Mouse (Mus musculus) adrenal gland, adult (tissue): Measurements from ENCODE around the gene Actr10.
A peak's percentile ranks its signal among the peaks of the same experiment; 100 is the strongest.

Experiments
- DNase-seq, 2 experiments: peaks; one replicate each; pipeline ENCODE4 v3.0.0; 2022 to 2023; ENCODE audit warnings: low spot score in 1 of 2; ENCODE audit not compliant: inconsistent age in 2 of 2

Gene Actr10

GRCm38 (mm10) chr12:70937571-70938384 lies at the start of gene Actr10:
Actr10 (plus strand) TSS chr12:70937857.
- DNase-seq: peak; percentile 94 to 97

- DNase-seq: no peak
These were observed 47.3 kb upstream of the Actr10 start for GRCm38 (mm10) chr12:70890405-70890804.

GRCm38 (mm10) chr12:70890874-70891470 lies 46.7 kb upstream of the Actr10 start:
- no peak for DNase-seq

- DNase-seq: no peak
These were observed 42.4 kb upstream of the Actr10 start for GRCm38 (mm10) chr12:70895275-70895674.

GRCm38 (mm10) chr12:70896068-70896467 lies 41.6 kb upstream of the Actr10 start:
- DNase-seq: no peak

GRCm38 (mm10) chr12:70897434-70897833 lies 40.2 kb upstream of the Actr10 start:
- no peak for DNase-seq

- DNase-seq: no peak
These were observed 39.2 kb upstream of the Actr10 start for GRCm38 (mm10) chr12:70898450-70898849.

GRCm38 (mm10) chr12:70904471-70904870 lies 33.2 kb upstream of the Actr10 start:
- peak in 1 of 2 experiments; percentile 2 for DNase-seq

- peak in 1 of 2 experiments; percentile 22 for DNase-seq
These were observed 30.8 kb upstream of the Actr10 start for GRCm38 (mm10) chr12:70906867-70907266.

GRCm38 (mm10) chr12:70907651-70908050 lies 30.0 kb upstream of the Actr10 start:
- DNase-seq: no peak

- peak in 1 of 2 experiments; percentile 18 for DNase-seq
These were observed 29.6 kb upstream of the Actr10 start for GRCm38 (mm10) chr12:70908076-70908475.

- DNase-seq: peak; percentile 80 to 95
These were observed 27.4 kb upstream of the Actr10 start for GRCm38 (mm10) chr12:70910241-70910720.

- DNase-seq: peak; percentile 86 to 95
These were observed 26.6 kb upstream of the Actr10 start for GRCm38 (mm10) chr12:70911029-70911428.

- DNase-seq: peak in 1 of 2 experiments; percentile 22
These were observed 25.8 kb upstream of the Actr10 start for GRCm38 (mm10) chr12:70911676-70912379.

GRCm38 (mm10) chr12:70913429-70913828 lies 24.2 kb upstream of the Actr10 start:
- peak; percentile 71 to 90 for DNase-seq

- DNase-seq: peak; percentile 30 to 78
These were observed 23.3 kb upstream of the Actr10 start for GRCm38 (mm10) chr12:70914387-70914786.

- no peak for DNase-seq
These were observed 7.9 kb upstream of the Actr10 start for GRCm38 (mm10) chr12:70929781-70930180.

- DNase-seq: peak in 1 of 2 experiments; percentile 33
These were observed 507 bp upstream of the Actr10 start for GRCm38 (mm10) chr12:70937150-70937549.

- no peak for DNase-seq
These were observed 3.1 kb downstream of the Actr10 start for GRCm38 (mm10) chr12:70940806-70941205.

GRCm38 (mm10) chr12:70944181-70944580 lies 6.5 kb downstream of the Actr10 start:
- no peak for DNase-seq

GRCm38 (mm10) chr12:70946585-70947256 lies 9.1 kb downstream of the Actr10 start:
- no peak for DNase-seq
